Mouse (Mus musculus): Measurements from ENCODE around the gene Hist1h4k. TPM values are rescaled to one million over a fixed set of nuclear protein-coding genes. Genes with fewer than 3 reads are reported as not detected.
"Not testable (repeated sequence)": the region's sequence is repeated elsewhere in the genome, so short reads cannot be mapped to it uniquely, and the experiment has no call there.

Hist1h4k gene
- polyA plus RNA-seq, 1 experiment: 14.4 TPM

- Histone ChIP-seq H3K4me3 (ENCODE audit: insufficient read depth, low read length) (no peak overlapping the region), H3K4me1 (ENCODE audit: control insufficient read depth, insufficient read depth, low read length) (no peaks in the 10 kb centered on the region; the same call in 1 of the 2 replicates), H3K27ac (ENCODE audit: insufficient read depth, low read length) (no peak overlapping the region)
- TF ChIP-seq CTCF (IDR thresholded peaks at IDR 0.05; ENCODE audit: extremely low read depth, insufficient read depth, low read length) (no peak), POLR2A (IDR thresholded peaks at IDR 0.05; ENCODE audit: extremely low read depth, insufficient read depth, low read length) (no peak)
Observed at GRCm38 (mm10) chr13:21784311-21784710, 34.0 kb upstream of the Hist1h4k start.

DNA sequence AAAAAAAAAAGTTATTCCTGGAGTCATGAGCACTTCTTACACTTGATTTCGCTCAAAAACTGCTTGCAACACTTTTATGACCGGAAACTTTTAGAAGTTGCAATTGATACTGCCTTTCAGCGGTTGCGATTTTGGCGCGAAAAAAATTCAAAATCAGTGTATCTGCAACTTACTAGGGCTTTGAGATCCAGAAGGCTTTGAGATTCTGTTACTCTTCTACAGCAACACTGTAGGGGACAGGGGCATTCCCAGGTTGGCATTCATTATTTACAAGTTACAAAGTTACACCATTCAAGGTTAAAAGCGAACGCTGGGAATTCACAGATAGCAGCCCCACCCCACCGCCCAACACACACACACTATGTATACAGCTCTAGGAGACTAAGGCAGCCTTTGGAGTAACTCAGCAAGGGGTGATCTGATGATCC lies 33.4 kb upstream of the Hist1h4k start:
- no peaks in the 10 kb centered on the region; the same call in 1 of the 2 replicates for H3K4me1 ChIP-seq (ENCODE audit: control insufficient read depth, insufficient read depth, low read length)
- peak overlapping the region; percentile 49; the same call in 1 of the 2 replicates for H3K4me3 ChIP-seq (ENCODE audit: insufficient read depth, low read length)
- no peak overlapping the region for H3K27ac ChIP-seq (ENCODE audit: insufficient read depth, low read length)
- no peak for TF ChIP-seq POLR2A (IDR thresholded peaks at IDR 0.05; ENCODE audit: extremely low read depth, insufficient read depth, low read length)
- TF ChIP-seq CTCF (IDR thresholded peaks at IDR 0.05; ENCODE audit: extremely low read depth, insufficient read depth, low read length): no peak

GRCm38 (mm10) chr13:21783255-21783617 lies 32.9 kb upstream of the Hist1h4k start, which contains the start of gene Hist1h3i:
Gene Hist1h3i, minus strand, starts transcription at chr13:21783370.
- Histone ChIP-seq H3K4me1 (ENCODE audit: control insufficient read depth, insufficient read depth, low read length) (no peaks in the 10 kb centered on the region; the same call in 1 of the 2 replicates), H3K27ac (ENCODE audit: insufficient read depth, low read length) (peak within 1 kb of the TSS; percentile 23; the same call in 1 of the 2 replicates), H3K4me3 (ENCODE audit: insufficient read depth, low read length) (peak within 1 kb of the TSS; percentile 49)
- TF ChIP-seq CTCF (IDR thresholded peaks at IDR 0.05; ENCODE audit: extremely low read depth, insufficient read depth, low read length): no peak
- TF ChIP-seq POLR2A (IDR thresholded peaks at IDR 0.05; ENCODE audit: extremely low read depth, insufficient read depth, low read length): peak; percentile 68

- Histone ChIP-seq H3K4me3 (ENCODE audit: insufficient read depth, low read length) (peak overlapping the region; percentile 49), H3K27ac (ENCODE audit: insufficient read depth, low read length) (peak overlapping the region; percentile 23; the same call in 1 of the 2 replicates)
- H3K4me1 ChIP-seq (ENCODE audit: control insufficient read depth, insufficient read depth, low read length): not testable (repeated sequence)
Observed at GRCm38 (mm10) chr13:21782361-21783254, 32.3 kb upstream of the Hist1h4k start.

GRCm38 (mm10) chr13:21781639-21782038 lies 31.3 kb upstream of the Hist1h4k start:
- no peak overlapping the region for H3K4me3 ChIP-seq (ENCODE audit: insufficient read depth, low read length)
- no peaks in the 10 kb centered on the region; the same call in 1 of the 2 replicates for H3K4me1 ChIP-seq (ENCODE audit: control insufficient read depth, insufficient read depth, low read length)
- TF ChIP-seq POLR2A (IDR thresholded peaks at IDR 0.05; ENCODE audit: extremely low read depth, insufficient read depth, low read length) (no peak), CTCF (IDR thresholded peaks at IDR 0.05; ENCODE audit: extremely low read depth, insufficient read depth, low read length) (no peak)
- no peak overlapping the region for H3K27ac ChIP-seq (ENCODE audit: insufficient read depth, low read length)

DNA sequence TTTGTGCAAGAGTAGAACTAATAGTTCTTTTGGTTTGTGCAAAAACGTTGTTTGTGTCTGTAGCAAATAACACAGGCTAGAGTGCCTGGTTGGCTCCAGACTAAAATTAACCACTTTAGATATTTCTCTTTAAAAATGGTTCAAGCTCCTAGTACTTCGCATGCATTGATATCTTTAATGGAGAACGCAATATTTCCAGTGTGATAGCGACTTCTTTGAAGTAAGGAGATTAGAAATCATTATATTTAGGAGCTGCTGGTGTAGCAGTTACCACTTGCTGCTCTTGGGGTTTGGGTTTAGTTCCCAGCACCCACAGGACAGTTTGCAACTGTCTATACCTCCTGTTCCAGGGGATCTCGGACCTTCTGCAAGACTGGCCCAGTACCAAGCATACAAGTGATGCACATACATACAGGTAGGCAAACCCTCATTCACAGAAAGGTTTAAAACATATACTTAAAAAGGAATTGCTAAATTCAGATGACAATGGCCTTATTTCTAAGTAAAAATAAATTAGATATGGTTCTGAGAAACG lies 30.8 kb upstream of the Hist1h4k start:
- H3K4me1 ChIP-seq (ENCODE audit: control insufficient read depth, insufficient read depth, low read length): no peaks in the 10 kb centered on the region; the same call in 1 of the 2 replicates
- no peak overlapping the region; the same call in 1 of the 2 replicates for H3K4me3 ChIP-seq (ENCODE audit: insufficient read depth, low read length)
- no peak overlapping the region for H3K27ac ChIP-seq (ENCODE audit: insufficient read depth, low read length)
- TF ChIP-seq POLR2A (IDR thresholded peaks at IDR 0.05; ENCODE audit: extremely low read depth, insufficient read depth, low read length): no peak
- TF ChIP-seq CTCF (IDR thresholded peaks at IDR 0.05; ENCODE audit: extremely low read depth, insufficient read depth, low read length): no peak

GRCm38 (mm10) chr13:21779767-21780731 lies 29.7 kb upstream of the Hist1h4k start, which contains the start of gene Hist1h1b:
Gene Hist1h1b, minus strand, starts transcription at chr13:21780625.
- Histone ChIP-seq H3K27ac (ENCODE audit: insufficient read depth, low read length) (peak within 1 kb of the TSS; percentile 55), H3K4me1 (ENCODE audit: control insufficient read depth, insufficient read depth, low read length) (no peaks in the 10 kb centered on the region; the same call in 1 of the 2 replicates), H3K4me3 (ENCODE audit: insufficient read depth, low read length) (peak within 1 kb of the TSS; percentile 38)
- TF ChIP-seq CTCF (IDR thresholded peaks at IDR 0.05; ENCODE audit: extremely low read depth, insufficient read depth, low read length): no peak
- peak; percentile 45; the same call in 1 of the 2 replicates for TF ChIP-seq POLR2A (IDR thresholded peaks at IDR 0.05; ENCODE audit: extremely low read depth, insufficient read depth, low read length)

DNA sequence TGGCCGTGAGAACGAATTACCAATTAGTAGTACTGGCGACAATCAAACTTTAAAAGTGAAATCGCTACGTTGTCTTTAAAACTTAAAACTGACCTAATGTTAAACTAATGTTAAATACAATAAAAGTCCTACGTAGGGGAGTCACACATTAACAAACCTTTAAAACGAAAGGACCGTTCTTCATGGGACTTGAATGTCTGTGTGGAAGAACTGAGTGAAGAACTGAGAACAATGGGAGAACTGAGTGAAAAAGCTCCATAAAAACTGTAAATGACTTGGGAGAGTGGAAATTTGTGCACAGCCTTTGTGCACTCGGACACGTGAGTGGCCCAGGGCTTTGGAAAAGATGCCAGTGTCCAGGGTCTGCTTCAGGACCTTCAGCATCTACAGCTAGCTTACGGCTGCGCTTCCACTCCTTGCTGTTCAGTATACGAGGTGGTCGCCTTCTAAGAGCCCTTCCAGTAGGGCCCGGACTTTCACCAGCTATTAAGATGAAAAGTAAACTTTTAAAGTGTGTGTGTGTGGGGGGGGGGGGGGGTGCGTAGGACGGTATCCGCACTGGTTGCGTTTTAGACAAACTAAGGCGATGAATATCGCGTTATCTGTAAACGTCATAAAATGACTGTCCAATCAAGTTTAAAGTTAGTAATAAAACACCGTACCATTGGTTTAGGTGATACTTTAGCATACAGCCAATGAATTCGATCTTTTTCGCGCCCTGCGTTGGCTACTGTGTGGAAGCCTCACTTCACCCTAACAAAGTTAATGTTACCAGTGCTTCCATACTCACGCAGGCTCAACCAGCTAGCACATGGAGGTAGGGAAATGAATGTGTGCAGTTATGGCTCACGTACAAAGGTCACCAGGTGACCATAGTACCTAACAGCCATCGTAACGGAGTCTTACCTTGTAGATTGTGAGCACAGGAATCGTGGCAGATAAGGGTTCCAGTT lies 28.8 kb upstream of the Hist1h4k start:
- no peaks in the 10 kb centered on the region; the same call in 1 of the 2 replicates for H3K4me1 ChIP-seq (ENCODE audit: control insufficient read depth, insufficient read depth, low read length)
- no peak overlapping the region for H3K27ac ChIP-seq (ENCODE audit: insufficient read depth, low read length)
- peak overlapping the region; percentile 38 for H3K4me3 ChIP-seq (ENCODE audit: insufficient read depth, low read length)
- TF ChIP-seq CTCF (IDR thresholded peaks at IDR 0.05; ENCODE audit: extremely low read depth, insufficient read depth, low read length) (no peak), POLR2A (IDR thresholded peaks at IDR 0.05; ENCODE audit: extremely low read depth, insufficient read depth, low read length) (no peak)
